Mouse (Mus musculus) cerebellum, postnatal 10 days (tissue): ENCODE data around the gene Fam171a2.

Experiments
- DNase-seq, 2 experiments: peaks; one replicate each; pipeline ENCODE4 v3.0.0; 2021; ENCODE audit warnings: mixed read lengths in 2 of 2

Gene Fam171a2

GRCm38 (mm10) chr11:102453131-102453530, 5.6 kb upstream of the Fam171a2 start:
- peak in 1 of 2 experiments; percentile 32 for DNase-seq

- DNase-seq = peak; percentile 61 to 66
These were observed 1.8 kb upstream of the Fam171a2 start for GRCm38 (mm10) chr11:102449043-102450008.

DNA sequence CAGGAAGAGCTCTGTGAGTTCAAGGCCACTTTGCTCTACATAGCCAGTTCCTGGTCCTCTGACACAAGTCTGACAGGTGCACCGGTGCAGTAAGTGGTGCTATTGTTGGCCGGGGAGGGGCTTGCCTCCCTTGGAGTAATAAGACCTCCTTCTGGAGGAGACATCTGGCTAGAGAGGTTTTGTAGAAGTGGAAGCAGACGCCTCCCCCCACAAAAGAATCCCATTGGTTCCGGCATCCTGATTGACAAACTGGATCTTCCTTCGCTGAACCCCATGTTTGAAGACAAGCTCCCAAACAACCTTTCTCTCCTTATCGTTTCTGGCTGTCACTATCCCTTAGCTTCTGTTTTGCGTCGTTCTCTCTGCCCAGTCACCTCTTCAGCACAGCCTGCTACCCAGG, 845 bp upstream of the Fam171a2 start:
- peak; percentile 42 to 53 for DNase-seq

GRCm38 (mm10) chr11:102446581-102447461, 661 bp downstream of the Fam171a2 start:
- peak; percentile 84 to 90 for DNase-seq

DNA sequence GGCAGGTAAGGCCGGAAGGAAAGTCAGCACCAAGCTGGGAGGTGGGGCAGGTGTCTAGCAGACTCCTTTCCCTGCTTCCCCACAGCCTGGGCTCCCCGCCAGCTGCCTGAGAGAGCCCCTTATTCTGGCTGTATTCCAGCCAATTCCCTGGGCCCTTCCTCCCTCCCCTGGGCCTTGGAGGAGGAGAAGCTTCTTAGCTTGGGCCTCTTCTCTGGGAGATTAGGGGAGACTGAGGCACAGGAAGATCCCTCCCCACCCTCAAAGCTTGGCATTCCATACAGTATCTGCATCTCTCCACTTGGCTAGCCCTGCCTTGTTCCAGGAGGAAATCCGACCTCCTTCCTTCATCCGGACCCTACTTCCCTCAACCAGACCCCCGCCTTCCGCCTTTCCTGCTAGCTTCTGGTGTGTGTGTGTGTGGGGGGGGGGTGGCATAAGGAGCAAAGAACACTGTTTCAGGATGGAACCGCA, 1.6 kb downstream of the Fam171a2 start:
- DNase-seq = peak; percentile 77 to 83

GRCm38 (mm10) chr11:102445264-102445890, 2.1 kb downstream of the Fam171a2 start:
- DNase-seq = peak; percentile 54 to 58

- no peak for DNase-seq
These were observed 2.7 kb downstream of the Fam171a2 start for GRCm38 (mm10) chr11:102444781-102445180.

GRCm38 (mm10) chr11:102444321-102444720, 3.2 kb downstream of the Fam171a2 start:
- DNase-seq = no peak

DNA sequence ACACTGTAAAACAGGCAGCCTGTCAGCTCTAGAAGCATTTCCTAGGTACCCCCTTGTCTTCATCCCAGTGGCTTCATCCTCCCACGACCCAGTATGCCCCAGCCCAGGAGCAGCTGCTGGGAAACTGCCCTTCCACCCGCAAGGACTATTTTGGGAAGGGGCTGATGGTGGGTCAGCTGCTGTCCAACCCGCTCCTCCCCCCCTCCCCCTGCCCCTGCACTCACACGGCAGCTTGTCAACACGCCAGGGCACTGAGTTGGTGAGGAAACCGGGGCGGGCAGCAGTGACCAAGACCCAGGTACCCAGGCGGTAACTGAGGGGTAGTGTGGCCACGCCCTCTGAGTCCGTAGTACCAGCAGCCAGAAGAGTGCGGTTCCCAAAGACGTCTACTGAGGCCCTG, 3.7 kb downstream of the Fam171a2 start:
- peak in 1 of 2 experiments; percentile 42 for DNase-seq

DNA sequence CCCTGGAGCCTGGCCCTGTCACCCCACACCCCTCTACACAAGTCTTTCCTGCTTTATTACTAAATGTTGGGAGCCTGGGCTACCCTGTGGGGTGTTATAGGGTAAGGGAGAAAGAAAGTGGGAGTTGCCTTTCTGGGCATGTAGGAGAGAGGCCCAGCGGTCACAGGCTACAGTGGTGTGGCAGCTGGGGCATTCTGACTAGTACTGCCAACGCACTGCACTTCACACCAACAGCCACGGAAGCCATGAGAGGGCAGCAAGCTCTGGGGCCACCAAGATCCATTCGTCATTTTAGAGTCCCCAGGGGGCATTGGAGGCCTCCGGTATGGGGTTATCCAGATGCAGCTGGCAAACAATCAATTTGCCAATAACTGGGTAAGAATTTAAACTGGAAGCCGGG, 5.4 kb downstream of the Fam171a2 start:
- no peak for DNase-seq

DNA sequence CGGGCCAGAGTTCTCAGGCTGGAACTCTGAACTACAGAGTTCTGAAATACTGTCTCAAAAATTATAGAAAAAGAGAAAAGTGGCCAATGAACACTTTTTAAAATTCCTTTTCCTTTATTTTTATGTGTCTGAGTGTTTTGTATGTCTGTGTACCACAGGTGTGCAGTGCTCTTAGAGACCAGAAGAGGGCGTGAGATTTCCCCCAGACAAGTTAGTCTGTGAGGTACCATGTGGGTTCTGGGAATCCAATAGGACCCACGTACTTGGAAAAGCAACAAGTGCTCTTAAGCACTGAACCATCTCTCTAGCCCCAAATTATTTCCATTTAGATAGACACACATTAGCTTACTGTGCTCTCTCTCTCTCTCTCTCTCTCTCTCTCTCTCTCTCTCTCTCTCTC, 6.0 kb downstream of the Fam171a2 start:
- peak in 1 of 2 experiments; percentile 47 for DNase-seq

DNA sequence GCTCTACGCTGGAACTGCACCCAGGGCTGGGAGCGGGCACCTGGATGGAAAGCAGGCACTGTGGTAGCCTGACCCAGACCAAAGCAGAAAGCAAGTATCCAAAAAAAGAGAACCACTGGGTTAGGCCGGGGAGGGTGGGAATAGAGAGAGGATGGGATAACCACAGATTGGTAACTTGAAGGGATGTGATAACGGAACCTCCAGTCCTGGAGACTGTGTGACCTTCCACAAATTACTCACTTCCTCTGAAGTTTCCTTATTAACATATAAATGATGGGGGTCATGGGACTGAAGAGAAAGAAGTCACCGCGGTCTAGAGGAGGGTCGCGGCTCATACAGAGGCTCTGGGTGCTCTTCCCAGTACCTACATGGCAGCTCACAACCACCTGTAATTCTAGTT, 7.2 kb downstream of the Fam171a2 start:
- no peak for DNase-seq

DNA sequence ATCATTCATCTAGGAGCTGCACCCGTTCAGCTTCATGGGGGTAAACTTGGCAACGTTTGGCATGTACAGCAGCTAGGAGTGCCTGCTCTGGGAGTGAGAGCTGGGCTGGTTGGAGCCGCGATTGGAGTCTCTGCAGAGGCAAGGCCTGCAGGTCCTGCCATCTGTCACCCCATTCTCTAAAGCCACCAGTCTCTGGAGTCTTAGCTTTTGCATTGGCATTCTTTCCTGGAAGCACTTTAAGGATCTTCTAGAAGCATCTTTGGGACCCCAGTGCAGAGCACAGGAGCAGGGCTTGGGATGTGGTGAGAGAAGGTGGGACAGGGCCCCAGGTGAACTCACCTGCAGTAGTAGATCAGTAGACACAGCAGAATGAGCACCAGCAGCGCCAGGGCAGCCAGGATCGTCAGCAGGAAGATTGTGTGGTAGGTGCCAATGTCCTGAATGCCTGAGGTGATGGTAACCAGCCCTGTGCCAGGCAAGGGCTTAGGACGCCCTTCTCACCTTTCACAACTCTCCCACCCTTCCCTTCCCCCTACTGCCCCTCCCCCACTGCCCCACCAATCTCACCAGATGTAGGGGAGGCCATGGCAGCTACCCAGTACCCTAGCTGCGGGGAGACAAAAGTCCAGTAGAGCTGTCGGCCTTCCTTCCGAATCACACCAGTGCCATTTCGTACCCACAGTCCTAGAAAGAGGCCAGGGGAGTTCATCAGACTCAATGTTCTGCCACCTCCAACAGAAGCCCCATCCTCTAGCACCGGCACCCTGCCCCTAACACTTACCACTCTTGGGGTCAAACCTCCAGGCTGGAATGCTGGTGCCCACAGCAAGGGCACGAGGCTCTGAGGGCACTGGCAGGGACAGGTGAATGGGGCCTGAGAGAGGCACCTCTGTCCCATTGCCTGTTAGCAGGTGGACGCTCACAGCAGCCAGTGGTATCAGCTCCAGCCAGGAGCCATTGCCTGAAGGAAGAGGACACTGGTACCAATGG, 8.1 kb downstream of the Fam171a2 start:
- peak; percentile 69 to 72 for DNase-seq

DNA sequence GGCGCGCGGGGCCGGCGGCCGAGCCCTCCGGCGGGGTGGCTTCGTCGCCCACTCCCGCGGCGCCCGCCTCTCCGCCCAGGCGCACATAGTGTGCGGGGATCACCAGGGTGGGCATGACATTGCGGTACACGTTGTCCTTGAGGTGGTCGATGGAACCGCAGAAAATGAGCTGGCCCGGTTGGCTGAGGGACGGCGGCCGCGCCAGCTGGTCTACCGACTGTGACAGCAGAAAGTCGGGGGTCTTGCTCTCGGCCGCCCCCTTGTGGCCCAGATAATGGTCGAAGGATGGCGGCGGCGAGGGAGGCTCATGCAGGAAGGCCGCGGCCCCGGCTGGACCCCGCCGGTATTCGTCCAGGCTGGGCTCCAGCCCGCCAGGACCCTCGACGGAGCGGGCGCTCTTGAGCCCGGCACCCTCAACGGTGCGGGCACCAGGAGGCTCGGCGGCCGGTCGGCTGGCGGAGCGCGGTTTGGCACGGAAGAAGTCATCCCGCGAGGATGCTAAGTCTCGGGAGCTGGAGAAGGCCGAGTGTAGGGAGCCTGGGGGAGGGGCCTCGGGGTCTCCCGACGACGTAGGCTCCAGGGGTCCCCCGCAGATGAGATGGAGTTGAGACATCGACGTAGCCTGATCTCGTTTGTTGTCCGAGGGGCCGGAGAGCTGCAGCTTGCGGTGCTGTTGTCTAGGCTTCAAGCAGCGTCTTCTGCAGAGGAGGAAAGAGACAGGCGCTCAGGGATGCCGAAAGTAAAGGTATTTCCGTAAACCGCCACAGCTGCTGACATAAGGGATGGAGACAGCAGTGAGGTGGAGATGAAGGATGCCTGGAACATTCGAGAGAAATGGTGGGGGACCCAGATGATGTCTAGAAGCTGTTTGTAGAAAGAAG, 9.0 kb downstream of the Fam171a2 start:
- DNase-seq = peak; percentile 98 to 99

DNA sequence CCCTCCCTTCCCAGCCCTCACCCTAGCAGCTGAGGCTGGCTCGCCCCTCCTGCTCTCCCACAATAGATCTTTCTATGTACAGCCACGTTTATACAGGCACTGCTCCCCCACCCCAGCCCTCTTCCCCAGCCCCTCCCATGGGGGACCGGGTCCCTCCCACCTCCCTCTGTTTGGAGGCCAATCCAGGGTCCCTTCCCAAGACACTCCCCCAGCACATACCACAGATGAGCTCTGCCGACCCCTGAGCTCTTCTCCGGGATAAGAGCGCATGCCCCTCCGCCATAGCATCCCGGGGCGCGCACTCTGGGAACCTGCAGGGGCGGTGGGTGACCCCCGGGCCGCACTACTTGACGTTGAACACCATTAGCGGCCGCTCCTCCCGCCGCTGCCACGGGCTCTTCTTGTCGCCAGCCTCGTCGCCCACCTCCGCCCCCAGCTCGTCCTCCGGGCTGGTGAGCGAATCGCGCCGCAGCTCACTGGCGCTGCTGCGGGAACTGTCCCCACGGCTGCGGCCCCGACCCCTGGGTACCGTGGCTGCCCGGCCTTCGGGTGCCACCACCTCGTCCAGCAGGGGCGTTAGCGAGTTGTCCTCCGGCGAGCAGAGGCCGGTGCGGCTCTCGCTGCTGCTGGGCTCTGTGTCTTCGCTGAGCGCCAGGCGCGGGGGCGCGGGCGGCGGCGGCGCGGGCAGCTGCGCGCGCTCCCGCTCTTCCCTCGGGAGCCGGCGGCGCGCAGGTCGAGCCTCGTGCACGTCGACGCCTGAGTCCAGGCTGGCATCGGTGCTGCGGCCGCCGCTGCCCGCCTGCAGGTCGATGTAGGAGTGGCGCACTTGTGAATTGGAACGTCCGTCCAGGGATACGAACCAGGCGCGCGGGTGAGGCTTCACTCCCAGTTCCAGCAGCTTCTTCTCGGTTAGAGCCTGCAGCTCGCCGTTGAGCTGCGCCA, 10.1 kb downstream of the Fam171a2 start:
- peak; percentile 82 to 84 for DNase-seq

DNA sequence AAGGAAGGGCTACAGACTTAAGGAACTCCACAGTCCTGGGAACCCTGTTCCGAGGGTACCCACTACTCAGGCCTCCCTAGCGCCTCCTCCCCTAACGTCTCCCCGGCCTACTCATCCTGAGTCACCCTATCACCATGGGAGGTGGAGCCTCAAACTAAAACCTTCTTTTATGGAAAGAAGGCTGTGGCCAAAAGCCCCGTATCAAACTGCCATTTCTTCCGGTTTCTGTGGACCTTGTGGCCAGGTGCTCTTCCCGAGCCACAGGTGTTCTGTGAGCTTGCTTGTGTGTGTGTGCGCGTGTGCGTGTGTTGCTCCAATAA, 11.1 kb downstream of the Fam171a2 start:
- no peak for DNase-seq

GRCm38 (mm10) chr11:102435754-102436470, 11.6 kb downstream of the Fam171a2 start:
- peak; percentile 63 to 64 for DNase-seq

DNA sequence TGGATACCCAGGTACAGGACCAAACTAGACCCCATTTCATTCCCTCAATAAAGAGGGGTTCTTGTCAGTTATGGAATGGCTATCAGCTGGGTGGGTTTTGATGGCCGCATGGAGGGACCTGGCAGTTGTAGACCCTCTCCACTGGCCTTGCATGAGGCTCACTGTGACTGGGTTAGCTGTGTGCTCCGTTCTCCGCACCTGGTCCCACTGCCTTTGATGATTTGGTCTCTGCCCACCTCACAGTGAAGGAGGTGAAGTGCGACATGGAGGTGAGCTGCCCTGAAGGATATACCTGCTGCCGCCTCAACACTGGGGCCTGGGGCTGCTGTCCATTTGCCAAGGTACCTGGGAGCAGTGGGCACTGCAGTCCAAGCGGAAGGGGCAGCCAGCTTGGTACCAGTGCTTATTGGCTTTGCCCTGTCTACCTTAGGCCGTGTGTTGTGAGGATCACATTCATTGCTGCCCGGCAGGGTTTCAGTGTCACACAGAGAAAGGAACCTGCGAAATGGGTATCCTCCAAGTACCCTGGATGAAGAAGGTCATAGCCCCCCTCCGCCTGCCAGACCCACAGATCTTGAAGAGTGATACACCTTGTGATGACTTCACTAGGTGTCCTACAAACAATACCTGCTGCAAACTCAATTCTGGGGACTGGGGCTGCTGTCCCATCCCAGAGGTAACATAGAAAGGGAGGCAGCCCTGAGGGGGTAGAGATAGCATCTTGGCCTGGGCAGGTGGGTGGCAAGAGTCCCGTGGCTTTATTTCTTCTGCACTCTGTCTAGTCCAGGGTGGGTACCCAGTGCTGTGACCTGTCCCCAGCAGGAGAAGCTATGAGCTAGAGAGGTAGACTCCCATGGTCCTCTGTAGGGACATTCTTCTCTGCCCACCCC, 12.4 kb downstream of the Fam171a2 start:
- DNase-seq = peak; percentile 34 to 50
